Mouse (Mus musculus): Measurements from ENCODE around the gene Kmt2e.
A peak's percentile ranks its signal among the peaks of the same experiment; 100 is the strongest.

- TF ChIP-seq CTCF (IDR thresholded peaks at IDR 0.05; ENCODE audit: control insufficient read depth, insufficient read depth, low read length) (no peak), POLR2A (IDR thresholded peaks at IDR 0.05; ENCODE audit: borderline replicate concordance, control insufficient read depth, low read depth, low read length) (peak; percentile 93)
Measured at GRCm38 (mm10) chr5:23432708-23433645, 1.3 kb upstream of the Kmt2e start.
